Mouse (Mus musculus) neural tube, embryonic 14.5 days (tissue): ENCODE data around the gene Npr1. TPM values are rescaled to one million over a fixed set of nuclear protein-coding genes. Genes with fewer than 3 reads are reported as not detected.

Experiments used
- ATAC-seq: fragments of 200-750 bp; cut with Nextera tagmentation; 2 replicates; pipeline ENCODE4 v1.8.0; 2017; ENCODE audit warnings: low read depth, mild to moderate bottlenecking, moderate TSS enrichment, moderate library complexity
- H3K27ac ChIP-seq: fragments of 300-500 bp; sonication (generic); 2 replicates; pipeline ENCODE4 v1.5.1; 2014; ENCODE audit warnings: low read depth, mild to moderate bottlenecking, control low read depth, low read length, moderate library complexity, mixed read lengths
- H3K27me3 ChIP-seq: fragments of 300-500 bp; sonication (generic); 2 replicates; pipeline ENCODE4 v1.6.1; 2014; ENCODE audit warnings: low read length; ENCODE audit not compliant: control insufficient read depth, insufficient read depth
- H3K36me3 ChIP-seq: fragments of 300-500 bp; sonication (generic); 2 replicates; pipeline ENCODE4 v1.6.1; 2014; ENCODE audit warnings: low read length, mixed read lengths; ENCODE audit not compliant: control insufficient read depth, insufficient read depth
- H3K4me1 ChIP-seq: fragments of 300-500 bp; sonication (generic); 2 replicates; pipeline ENCODE4 v1.6.1; 2014; ENCODE audit warnings: low read length; ENCODE audit not compliant: control insufficient read depth, insufficient read depth
- H3K4me2 ChIP-seq: fragments of 300-500 bp; sonication (generic); 2 replicates; pipeline ENCODE4 v1.6.1; 2014; ENCODE audit warnings: mild to moderate bottlenecking, low read depth, low read length, control low read depth
- H3K4me3 ChIP-seq: fragments of 300-500 bp; sonication (generic); 2 replicates; pipeline ENCODE4 v1.5.1; 2014; ENCODE audit warnings: low read depth, low read length, control low read depth, mixed read lengths
- H3K9ac ChIP-seq: fragments of 300-500 bp; sonication (generic); replicated peaks from 2 replicates; pipeline ENCODE4 v1.6.1; 2014; ENCODE audit warnings: low read depth, mild to moderate bottlenecking, control low read depth, low read length, mixed read lengths
- H3K9me3 ChIP-seq: fragments of 300-500 bp; sonication (generic); 2 replicates; pipeline ENCODE4 v1.6.1; 2016; ENCODE audit warnings: low read length; ENCODE audit not compliant: control insufficient read depth
- WGBS: fragments of 180-500 bp; shearing (Covaris S2); extraction: QIAGEN DNeasy Blood & Tissue Kit; methylation state at CpG from one replicate; pipeline ENCODE4 v1.1.7; 2014; 5-methylcytosine and 5-hydroxymethylcytosine counted together
- polyA plus RNA-seq: library from polyadenylated mRNA; unstranded; fragments of >200 nt; fragmentation: Nextera tagmentation; extraction: Ambion mirVana; gene quantifications from 2 replicates; pipeline ENCODE4 v1.2.1, GENCODE M21; 2014

Npr1 gene
- polyA plus RNA-seq, 1 experiment from 2014 or later, result 1.4 TPM

- Histone ChIP-seq H3K36me3 (peaks cover 35% of the 10 kb centered on the region), H3K4me3 (peak overlapping the region; percentile 95), H3K27me3 (no peaks in the 10 kb centered on the region), H3K4me1 (peaks cover 25% of the 10 kb centered on the region), H3K4me2 (peak overlapping the region; percentile 83), H3K9ac (peak overlapping the region; percentile 99), H3K9me3 (no peaks in the 10 kb centered on the region), H3K27ac (peak overlapping the region; percentile 93)
- no peak for ATAC-seq
- WGBS, result 3% methylated on average over 20 of the region's 20 CpGs
Measured at GRCm38 (mm10) chr3:90508287-90508949, 42.8 kb upstream of the Npr1 start.

- 91% methylated on average over 3 of the region's 3 CpGs for WGBS
- no peak for ATAC-seq
- no peak overlapping the region for H3K9ac ChIP-seq
Measured at GRCm38 (mm10) chr3:90506362-90506761, 40.7 kb upstream of the Npr1 start.

GRCm38 (mm10) chr3:90505216-90505615, 39.5 kb upstream of the Npr1 start:
- no peaks in the 10 kb centered on the region for H3K9me3 ChIP-seq
- no peak overlapping the region for H3K4me2 ChIP-seq
- H3K9ac ChIP-seq, result no peak overlapping the region
- no peak for ATAC-seq
- H3K36me3 ChIP-seq, result peaks cover 55% of the 10 kb centered on the region
- 90% methylated on average over 5 of the region's 5 CpGs for WGBS
- no peak overlapping the region for H3K4me3 ChIP-seq
- peaks cover 25% of the 10 kb centered on the region for H3K4me1 ChIP-seq
- H3K27ac ChIP-seq, result no peak overlapping the region
- H3K27me3 ChIP-seq, result no peaks in the 10 kb centered on the region

More at GRCm38 (mm10) chr3:90506362-90506761, 40.7 kb upstream of the Npr1 start:
- Histone ChIP-seq H3K4me1 (peaks cover 25% of the 10 kb centered on the region), H3K4me3 (no peak overlapping the region), H3K4me2 (no peak overlapping the region), H3K27me3 (no peaks in the 10 kb centered on the region), H3K9me3 (no peaks in the 10 kb centered on the region), H3K36me3 (peaks cover 53% of the 10 kb centered on the region), H3K27ac (no peak overlapping the region)

- Histone ChIP-seq H3K9ac (no peak overlapping the region), H3K27me3 (no peaks in the 10 kb centered on the region), H3K4me1 (peaks cover 25% of the 10 kb centered on the region), H3K4me2 (no peak overlapping the region), H3K36me3 (peaks cover 63% of the 10 kb centered on the region), H3K27ac (no peak overlapping the region), H3K9me3 (no peaks in the 10 kb centered on the region), H3K4me3 (no peak overlapping the region)
- no peak for ATAC-seq
- 91% methylated on average over 4 of the region's 4 CpGs for WGBS
Measured at GRCm38 (mm10) chr3:90503444-90503843, 37.8 kb upstream of the Npr1 start.

- Histone ChIP-seq H3K36me3 (peaks cover 42% of the 10 kb centered on the region), H3K4me1 (no peaks in the 10 kb centered on the region), H3K4me3 (no peak overlapping the region), H3K27me3 (no peaks in the 10 kb centered on the region), H3K9me3 (no peaks in the 10 kb centered on the region), H3K4me2 (no peak overlapping the region), H3K27ac (no peak overlapping the region), H3K9ac (no peak overlapping the region)
- no peak for ATAC-seq
Measured at GRCm38 (mm10) chr3:90497597-90497996, 31.9 kb upstream of the Npr1 start.

- Histone ChIP-seq H3K4me1 (no peaks in the 10 kb centered on the region), H3K27me3 (no peaks in the 10 kb centered on the region), H3K27ac (no peak overlapping the region), H3K4me3 (no peak overlapping the region), H3K9me3 (no peaks in the 10 kb centered on the region), H3K9ac (no peak overlapping the region), H3K4me2 (no peak overlapping the region), H3K36me3 (peaks cover 28% of the 10 kb centered on the region)
- ATAC-seq, result no peak
- 94% methylated on average over 7 of the region's 7 CpGs for WGBS
Measured at GRCm38 (mm10) chr3:90495850-90496525, 30.3 kb upstream of the Npr1 start.

- H3K4me3 ChIP-seq, result no peak overlapping the region
- no peak overlapping the region for H3K9ac ChIP-seq
- 46% methylated on average over 4 of the region's 4 CpGs for WGBS
- peaks cover 30% of the 10 kb centered on the region for H3K36me3 ChIP-seq
- no peak for ATAC-seq
- no peak overlapping the region for H3K27ac ChIP-seq
- H3K4me1 ChIP-seq, result peaks cover 7% of the 10 kb centered on the region; the same call in 1 of the 2 replicates
- H3K9me3 ChIP-seq, result no peaks in the 10 kb centered on the region
- no peaks in the 10 kb centered on the region for H3K27me3 ChIP-seq
- no peak overlapping the region for H3K4me2 ChIP-seq
Measured at GRCm38 (mm10) chr3:90493831-90494540, 28.3 kb upstream of the Npr1 start.

GRCm38 (mm10) chr3:90491350-90491749, 25.7 kb upstream of the Npr1 start:
- Histone ChIP-seq H3K4me3 (no peak overlapping the region), H3K4me1 (peaks cover 7% of the 10 kb centered on the region; the same call in 1 of the 2 replicates), H3K9me3 (no peaks in the 10 kb centered on the region), H3K9ac (no peak overlapping the region), H3K27ac (no peak overlapping the region), H3K36me3 (peaks cover 38% of the 10 kb centered on the region), H3K27me3 (no peaks in the 10 kb centered on the region), H3K4me2 (no peak overlapping the region)
- no peak for ATAC-seq
- WGBS, result 42% methylated on average over 2 of the region's 2 CpGs
